Mouse (Mus musculus) ES-CJ7 (cell line): Measurements from ENCODE around the gene Ptbp3.

Experiments used
- DNase-seq: peaks from one replicate; pipeline ENCODE4 v3.0.0; 2011; ENCODE audit warnings: low read depth, low spot score

Ptbp3 gene

DNA sequence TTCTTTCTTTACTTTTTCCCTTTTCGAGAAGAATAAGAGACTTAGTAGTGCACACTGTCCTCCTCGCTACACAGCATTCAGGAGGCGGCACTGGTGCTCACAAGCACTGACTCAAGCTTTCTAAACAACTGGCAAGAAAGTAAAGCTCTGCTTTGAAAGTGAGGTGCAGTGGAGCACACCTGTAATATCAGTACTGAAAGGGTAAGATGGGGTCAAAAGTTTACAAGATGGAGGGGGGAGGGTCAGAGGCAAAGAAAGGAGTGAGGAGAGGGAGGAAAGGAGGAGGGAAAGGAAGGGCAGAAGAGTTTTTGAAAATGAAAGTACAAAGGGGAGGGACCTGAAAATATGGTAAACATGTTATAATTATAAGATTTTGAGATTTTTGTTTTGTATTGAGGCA lies 43.7 kb downstream of the Ptbp3 start:
- DNase-seq, result no peak

DNA sequence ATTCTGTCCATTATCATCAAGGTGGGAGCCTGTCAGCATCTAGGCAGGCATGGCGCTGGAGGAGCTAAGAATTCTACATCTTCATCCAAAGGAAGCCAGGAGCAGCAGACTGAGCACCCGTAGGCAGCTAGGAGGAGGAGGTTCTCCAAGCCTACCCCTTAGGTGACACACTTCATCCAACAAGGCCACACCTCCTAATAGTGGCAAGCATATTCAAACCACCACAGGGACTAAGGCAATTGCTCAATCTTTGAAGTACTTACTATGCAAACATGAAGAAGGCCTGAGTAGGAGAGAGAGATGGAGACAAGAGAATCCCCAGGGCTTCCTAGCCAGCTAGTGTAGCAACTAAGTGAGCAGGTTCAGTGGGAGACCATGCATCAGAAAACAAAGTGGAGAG lies 58.1 kb downstream of the Ptbp3 start:
- DNase-seq, result no peak

DNA sequence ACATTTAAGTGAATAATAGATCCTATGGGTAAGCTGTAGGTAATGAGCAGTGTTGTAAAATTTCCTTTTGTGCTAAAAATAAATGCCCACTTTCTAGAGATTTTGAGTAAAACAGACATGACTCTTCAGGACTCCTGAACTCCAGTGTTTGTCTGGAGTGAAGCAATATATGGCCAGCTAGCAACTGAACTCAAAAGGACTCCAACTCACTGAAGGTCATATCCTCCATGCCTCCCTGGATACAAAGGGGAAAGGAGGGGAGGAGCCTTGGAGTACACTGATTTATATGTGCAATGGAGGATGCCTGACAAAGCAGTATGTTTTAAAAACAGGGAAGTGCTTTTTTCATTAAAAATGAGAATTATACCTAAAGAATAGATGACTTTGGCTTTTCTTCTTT lies 77.9 kb downstream of the Ptbp3 start:
- DNase-seq, result no peak

DNA sequence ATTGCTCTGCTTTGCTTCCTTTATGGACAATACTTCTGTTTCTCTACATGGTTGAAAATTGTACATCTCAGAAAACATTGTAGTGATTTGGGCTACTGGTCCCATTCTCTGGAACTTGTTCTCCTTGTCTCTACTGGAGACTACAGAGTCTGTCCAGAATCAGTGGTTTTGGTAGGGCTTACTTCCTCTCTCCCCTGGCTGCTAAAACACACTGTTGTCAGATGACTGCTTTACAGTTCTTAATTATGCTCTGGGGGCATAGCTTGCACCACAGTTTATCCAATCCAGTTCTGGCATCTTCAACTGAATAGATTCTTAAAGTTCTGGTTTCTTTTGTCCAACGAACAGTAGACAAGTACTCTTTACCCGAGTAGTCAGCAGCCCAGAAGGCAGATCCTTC lies 83.7 kb downstream of the Ptbp3 start:
- no peak for DNase-seq

DNA sequence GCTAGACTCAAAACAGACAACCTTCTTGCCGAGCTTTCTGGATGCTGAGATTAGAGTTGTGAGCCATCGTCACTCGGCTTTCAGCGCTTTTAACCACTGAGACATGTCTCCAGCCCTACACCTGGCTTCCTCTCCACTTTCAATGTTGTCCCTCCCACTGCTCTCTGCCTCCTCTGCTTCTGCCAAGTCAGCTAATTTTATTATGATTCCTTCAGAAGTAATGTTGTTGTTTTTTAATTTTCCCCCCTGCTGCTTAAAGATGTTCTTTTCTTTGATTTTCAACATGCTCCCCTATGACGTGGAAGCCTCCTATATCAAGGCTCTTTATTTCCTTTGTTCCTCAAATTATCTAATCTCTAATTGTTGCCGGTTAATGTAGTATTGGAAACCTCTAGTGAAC lies 84.5 kb downstream of the Ptbp3 start:
- DNase-seq, result no peak

DNA sequence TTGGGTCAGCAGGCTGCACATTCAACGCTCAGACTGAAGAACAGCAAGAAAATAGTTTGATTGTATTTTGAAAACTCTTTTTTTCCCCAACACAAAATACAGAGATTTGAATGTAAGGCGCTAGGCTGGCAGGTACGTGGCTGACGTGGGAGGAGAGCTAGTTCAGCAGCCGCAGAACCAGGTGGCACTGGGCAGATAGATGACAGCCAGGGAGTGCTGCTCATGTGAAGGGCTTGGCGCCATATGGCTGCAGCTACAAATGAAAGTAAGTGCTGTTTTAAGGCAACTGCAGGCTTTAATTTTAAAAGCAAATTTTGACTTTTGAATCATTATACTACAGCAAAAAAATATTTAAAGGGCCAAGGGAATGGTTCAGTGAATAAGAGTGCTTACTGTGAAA lies 86.7 kb downstream of the Ptbp3 start:
- DNase-seq, result no peak

DNA sequence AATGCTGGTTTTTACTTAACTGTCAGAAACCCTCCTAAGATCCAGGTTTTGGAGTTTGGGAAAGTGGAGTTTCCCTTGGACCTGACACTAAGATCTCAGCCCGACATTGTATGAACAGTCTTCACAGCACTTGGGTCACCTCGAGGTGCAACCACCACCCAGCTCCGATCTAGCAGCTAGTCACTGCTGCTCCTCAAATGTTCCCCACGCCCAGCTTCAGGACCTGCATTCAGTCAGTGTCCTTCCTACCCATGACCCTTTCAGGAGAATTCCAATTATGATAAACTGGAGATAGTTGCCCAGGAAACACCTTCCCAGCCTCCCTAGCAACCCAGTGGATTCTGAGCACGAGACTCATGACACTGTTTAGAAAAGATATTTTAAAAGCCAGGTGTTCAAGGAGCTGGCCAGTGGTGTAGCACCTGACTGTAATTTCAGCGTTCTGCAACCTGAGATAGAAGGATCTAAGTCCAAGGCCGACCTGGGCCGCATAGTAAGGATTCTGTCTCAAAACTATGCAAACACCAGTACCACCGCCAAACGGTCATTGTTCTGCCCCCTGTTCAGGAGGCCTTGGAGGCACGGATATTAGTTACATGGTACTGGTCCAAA lies 87.9 kb downstream of the Ptbp3 start:
- no peak for DNase-seq

DNA sequence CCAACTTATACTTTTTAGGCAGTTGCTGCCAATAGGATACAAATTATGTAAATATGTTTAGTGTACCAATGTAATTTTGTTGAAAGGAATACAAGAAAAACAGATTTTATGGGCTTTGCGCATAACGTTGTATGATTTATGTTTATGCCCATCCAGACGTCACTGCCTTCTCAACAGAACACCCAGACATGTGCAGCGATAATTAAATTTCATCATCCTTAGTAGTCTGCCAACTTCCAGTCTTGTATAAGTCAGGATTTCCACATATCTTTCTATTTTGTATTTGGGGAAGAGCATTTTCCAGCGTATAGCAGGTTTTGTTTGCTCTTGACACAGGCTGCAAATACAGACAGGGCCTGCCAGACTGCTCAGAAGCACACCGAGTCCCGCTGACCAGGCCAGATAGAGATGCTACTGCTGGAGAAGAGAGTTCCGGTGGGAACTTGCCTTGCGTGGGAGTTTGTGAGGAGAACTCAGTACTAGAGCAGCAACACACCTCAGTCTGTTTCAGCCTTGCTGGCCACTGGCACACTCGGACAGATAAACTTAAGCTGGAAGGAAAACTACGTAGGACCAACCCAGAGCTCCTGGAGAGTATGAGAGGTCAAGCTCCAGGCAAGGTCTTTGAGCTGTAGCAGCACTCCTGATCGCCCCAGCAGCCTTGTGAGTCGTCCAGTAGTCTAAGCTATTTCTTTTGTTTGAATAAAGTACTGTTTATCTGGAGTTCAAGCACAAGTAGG lies 89.8 kb downstream of the Ptbp3 start:
- no peak for DNase-seq

DNA sequence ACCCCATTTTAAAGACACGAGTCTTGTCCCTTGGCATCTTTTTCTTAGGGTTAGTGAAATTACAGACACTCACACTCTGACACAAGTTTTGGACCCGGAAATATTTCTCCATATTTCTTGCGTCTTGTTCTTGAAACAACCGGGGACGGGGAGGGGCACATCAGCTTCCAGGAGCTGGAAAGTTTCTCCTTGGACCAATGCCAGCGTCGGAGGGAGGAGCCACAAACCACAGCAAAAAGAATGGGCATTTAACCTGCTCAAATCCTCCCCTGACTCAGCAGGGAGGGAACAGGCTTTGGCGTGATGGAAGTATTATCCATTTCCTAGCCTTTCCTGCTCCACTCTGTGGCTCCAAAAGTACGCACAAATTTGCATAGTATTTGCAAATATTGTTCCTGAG lies 91.2 kb downstream of the Ptbp3 start:
- DNase-seq, result peak; percentile 64

DNA sequence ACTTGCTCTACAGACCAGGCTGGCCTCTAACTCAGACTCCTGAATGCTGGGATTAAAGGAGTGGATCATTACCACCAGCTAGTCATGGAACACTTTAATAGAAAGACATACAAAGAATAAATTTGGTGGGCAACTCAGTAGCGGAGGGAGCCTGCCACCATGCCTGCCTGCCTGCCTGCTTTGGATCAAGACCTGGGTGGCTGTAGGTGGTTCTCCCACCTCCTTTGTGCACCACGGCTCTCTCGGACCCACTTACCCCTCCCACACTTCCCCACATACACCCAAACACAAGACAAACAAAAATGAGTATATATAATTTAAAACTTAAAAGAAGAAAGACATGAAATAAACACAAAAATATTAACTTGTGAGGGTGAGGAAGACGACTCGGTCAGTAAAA lies 92.1 kb downstream of the Ptbp3 start:
- no peak for DNase-seq

DNA sequence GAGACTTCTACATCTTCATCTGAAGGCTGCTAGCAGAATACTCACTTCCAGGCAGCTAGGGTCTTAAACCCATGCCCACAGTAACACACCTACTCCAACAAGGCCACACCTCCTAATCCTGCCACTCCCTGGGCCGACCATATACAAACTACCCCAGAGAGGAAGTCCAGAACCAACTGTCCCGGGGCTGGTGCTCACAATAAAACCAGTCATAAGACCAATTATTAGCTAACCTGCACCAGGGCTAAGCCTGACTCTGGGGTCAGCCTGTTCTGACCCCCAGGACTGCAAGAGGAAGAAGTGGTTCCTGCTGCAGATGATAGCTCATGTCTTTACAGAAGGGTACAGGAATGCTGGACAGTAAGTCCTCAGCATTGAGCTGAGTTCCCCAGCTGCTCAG lies 93.7 kb downstream of the Ptbp3 start:
- no peak for DNase-seq

DNA sequence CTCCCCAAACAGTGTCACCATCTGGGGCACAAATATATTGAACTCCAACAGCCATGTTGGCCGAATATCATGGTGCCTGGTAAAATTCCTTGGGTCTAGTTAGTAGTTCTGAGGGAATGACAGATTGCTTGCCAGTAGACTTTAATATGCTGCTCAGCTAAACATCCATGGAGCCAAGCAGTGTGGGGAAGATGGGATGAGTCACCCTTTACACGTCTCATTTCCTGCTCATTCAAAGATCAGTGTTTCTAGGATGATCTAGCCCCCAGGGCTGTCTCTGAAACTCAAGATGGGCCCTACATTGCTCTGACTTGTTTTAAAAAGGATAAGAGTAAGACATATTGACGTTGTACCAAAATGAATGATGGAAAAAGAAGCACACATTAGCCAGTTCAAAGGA lies 95.1 kb downstream of the Ptbp3 start:
- no peak for DNase-seq

DNA sequence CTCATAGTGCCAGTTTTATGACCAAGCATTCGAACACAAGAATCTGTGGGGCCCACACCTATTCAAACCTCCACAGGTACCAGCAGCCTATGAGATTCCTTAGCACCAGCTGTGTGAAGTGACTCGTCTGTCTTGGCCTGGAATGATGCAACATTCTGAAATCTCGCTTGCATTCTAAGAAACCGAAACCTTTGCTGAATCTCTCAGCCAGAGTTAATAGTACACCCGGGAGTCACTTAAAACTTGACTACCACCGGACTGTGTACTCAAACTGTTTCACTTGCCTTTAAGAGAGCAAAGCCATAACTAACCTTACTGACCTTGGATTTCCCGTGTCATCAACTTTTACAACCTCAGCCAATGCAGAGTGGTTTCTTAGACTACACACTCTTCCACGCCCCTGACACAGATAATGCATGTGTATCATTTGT lies 96.6 kb downstream of the Ptbp3 start:
- peak; percentile 26 for DNase-seq

DNA sequence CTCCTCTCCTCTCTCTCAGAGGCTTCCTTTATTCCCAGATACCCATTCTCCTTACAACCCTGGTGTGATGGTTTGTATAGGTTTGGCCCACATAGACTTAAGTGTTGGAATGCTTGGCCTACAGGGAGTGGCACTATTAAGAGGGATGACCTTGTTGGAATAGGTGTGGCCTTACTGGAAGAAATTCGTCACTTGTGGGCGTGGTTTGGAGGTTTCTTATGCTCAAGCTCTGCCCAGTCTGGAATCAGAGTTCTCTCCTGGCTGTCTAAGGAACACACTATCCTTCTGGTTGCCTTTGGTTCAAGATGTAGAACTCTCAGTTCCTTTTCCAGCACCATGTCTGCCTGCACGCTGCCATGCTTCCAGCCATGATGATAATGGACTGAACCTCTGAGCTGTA lies 98.3 kb downstream of the Ptbp3 start:
- peak; percentile 88 for DNase-seq

DNA sequence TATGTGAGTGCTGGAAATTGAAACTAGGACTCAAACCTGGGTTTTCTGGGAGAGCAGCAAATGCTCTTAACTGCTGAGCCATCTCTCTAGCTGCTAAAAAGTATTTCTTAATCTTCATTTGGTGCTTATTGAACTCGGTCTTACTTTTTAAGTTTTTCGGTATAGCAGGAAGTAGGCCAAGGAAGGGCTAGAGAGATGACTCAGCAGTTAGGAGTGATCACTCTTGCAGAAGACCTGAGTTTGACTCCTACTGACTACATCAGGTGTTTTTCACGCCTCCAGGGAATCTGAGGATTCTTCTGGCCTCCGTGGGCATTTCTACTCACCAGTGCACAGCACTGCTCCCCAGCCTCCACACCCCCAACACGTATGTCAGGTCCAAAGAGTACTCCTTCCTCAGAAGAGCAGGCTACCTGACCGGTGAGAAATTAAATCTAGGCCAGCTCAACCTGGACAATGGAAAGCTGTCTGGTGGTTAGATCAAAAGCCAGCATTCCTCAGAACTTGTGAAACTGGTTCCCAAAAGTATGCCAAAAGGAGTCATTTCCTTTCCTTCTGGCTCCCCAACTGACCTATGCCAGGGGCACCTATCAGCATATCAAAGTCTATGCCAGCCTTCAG lies 98.8 kb downstream of the Ptbp3 start:
- no peak for DNase-seq

DNA sequence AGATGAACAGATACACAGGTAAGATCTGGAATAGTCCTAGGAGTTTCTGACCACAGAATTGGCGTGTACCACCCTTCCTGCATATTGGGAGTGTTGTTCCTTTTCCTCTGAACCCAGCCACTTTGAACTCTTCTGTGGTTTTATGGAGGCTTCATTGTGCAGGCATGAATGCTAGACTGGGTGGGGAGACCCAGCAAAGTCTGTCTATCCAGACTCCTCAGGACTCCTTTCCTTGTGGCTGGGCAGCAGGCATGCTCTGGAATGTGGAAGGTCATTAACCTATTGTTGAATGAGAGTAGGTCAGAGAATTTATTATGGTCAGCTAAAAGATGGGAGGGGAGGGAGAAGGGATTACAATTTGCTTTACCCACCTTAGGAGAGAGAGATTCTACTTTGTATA lies 101.9 kb downstream of the Ptbp3 start:
- DNase-seq, result no peak

DNA sequence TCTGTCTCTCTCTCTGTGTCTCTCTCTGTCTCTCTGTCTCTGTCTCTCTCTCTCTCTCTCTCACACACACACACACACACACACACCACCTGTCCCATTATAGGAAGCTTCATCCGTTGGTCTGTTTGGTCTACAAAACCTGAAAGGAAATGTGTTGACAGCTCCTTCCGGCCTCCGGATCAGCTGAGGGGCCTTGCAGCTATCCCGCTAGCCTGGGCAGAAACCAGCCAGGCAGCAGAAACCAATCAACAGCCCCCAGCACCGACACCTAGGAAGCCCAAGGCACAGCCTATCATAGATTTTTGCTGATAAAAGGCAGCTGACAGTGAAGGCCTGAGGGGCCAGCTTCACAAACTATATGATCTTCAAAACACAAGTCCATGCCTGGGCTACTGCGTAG lies 103.6 kb downstream of the Ptbp3 start:
- no peak for DNase-seq

DNA sequence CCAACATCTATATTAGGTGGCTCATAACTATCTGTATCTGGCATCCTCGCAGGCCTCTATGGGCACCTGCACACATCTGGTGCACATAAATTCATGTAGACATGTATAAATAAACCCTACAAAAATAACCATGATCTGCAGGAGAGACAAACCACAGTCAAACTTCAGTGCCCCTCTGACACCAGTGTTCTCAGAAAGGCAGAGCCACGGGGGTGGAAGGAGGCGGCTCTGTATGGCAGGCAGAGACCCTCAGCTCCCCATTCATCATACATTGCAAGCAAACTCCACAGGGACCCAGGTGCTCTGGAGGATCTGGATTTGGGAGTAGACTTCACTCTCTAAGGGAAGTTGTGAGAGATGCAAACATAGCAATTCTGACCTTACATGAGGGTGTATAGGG lies 104.2 kb downstream of the Ptbp3 start:
- no peak for DNase-seq

DNA sequence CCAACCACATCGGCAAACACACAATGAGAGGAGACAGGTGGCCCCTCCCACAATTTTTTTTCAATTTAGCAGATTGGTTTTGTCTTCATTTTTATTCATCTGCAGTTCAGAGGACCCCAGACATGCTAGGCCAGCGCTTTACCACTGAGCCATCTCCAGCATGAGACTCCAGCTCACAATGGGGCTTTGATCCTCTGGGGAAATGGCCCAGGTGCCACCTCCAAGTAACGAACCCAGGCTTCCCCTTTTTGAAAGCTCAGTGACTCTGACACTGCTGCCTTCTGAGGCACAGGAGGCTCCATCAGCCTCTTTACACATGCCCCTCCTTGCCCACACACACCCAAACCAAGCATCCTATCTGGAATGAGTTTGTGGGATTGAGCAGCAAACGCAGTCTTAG lies 105.1 kb downstream of the Ptbp3 start:
- no peak for DNase-seq

DNA sequence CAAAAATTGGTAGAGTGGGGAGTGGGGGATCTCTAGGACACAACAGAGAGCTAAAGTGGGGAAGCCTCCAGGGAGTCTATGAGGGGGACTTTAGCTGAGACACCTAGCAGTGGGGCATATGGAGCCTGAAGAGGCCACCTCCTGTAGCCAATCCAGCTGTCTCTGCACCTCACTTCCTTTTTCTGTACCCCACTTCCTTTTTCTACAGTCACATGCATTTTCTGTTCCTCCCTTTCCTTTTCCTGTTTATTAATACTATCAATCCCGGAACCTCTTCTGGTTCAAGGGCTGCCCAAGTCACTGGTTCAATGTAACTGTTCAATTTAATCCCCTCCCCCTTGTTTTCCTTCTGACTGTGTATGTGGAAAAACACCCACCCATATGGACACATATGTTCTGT lies 107.9 kb downstream of the Ptbp3 start:
- no peak for DNase-seq

DNA sequence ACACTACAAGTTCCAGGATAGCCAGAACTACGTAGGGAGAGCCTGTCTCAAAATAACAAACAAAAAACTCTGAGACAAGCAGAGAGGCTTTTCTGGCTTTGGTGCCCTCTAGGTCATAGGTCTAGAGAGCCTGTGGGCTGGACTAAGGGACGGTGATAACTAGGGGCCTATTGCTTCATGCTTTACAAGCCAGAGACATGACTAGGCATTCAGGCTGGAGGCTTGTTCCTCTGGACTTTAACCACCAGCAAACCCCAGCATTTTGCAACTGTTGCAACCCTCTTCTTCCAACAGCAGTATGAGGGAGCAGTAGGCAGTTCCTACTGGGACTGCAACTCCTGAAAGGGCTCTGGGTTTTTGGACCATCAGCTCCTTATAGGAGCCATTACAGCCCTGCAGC lies 109.2 kb downstream of the Ptbp3 start:
- DNase-seq, result no peak

DNA sequence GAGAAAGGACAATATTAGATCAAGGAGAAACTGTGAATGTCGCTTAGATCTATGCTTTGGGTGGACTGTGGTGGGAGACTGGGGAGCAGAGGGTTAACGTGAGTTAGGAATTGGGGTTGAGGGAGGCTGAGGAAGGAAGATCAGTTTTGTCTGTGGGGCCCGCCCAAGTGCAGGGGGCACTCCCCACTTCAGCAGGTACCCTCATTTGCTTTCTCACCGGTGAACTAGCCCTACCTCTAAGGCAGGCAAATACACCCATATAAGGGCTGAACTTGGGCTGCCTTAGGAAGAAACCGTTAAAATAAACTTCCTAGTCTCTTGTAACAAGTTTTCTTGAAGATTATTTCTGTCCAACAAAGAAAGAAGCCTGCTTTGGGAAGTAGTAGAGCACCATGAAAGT lies 110.1 kb downstream of the Ptbp3 start:
- DNase-seq, result no peak
